Mouse (Mus musculus) kidney, postnatal 0 days (tissue): ENCODE measurements around the gene Il17ra. TPM values are rescaled to one million over a fixed set of nuclear protein-coding genes. Genes with fewer than 3 reads are reported as not detected.

Experiments
- ATAC-seq: fragments of 200-750 bp; cut with Nextera tagmentation; replicated peaks from 2 replicates; pipeline ENCODE4 v1.8.0; 2017; ENCODE audit warnings: low read depth, moderate number of reproducible peaks, moderate TSS enrichment, moderate library complexity; ENCODE audit not compliant: low FRiP score
- DNase-seq: peaks from one replicate; pipeline ENCODE4 v3.0.0-alpha.2; 2016; ENCODE audit warnings: low spot score
- H3K27ac ChIP-seq: fragments of 300-500 bp; sonication (generic); 2 replicates; pipeline ENCODE4 v1.5.1; 2014; ENCODE audit warnings: mild to moderate bottlenecking
- H3K27me3 ChIP-seq: fragments of 300-500 bp; sonication (generic); 2 replicates; pipeline ENCODE4 v1.6.1; 2014; ENCODE audit warnings: low read length, mixed read lengths; ENCODE audit not compliant: insufficient read depth
- H3K36me3 ChIP-seq: fragments of 300-500 bp; sonication (generic); 2 replicates; pipeline ENCODE4 v1.6.1; 2014; ENCODE audit warnings: low read length, mixed read lengths; ENCODE audit not compliant: insufficient read depth
- H3K4me1 ChIP-seq: fragments of 300-500 bp; sonication (generic); replicated peaks from 2 replicates; pipeline ENCODE4 v1.6.1; 2014; ENCODE audit warnings: antibody characterized with exemption, low read length, mixed read lengths; ENCODE audit not compliant: insufficient read depth
- H3K4me2 ChIP-seq: fragments of 300-500 bp; sonication (generic); 2 replicates; pipeline ENCODE4 v1.6.1; 2014; ENCODE audit warnings: mild to moderate bottlenecking, low read length, moderate library complexity, mixed read lengths
- H3K4me3 ChIP-seq: fragments of 300-500 bp; sonication (generic); replicated peaks from 2 replicates; pipeline ENCODE4 v1.5.1; 2014; ENCODE audit warnings: low read depth, low read length
- H3K9ac ChIP-seq: fragments of 300-500 bp; sonication (generic); 2 replicates; pipeline ENCODE4 v1.6.1; 2014; ENCODE audit warnings: low read depth, low read length
- H3K9me3 ChIP-seq: fragments of 300-500 bp; sonication (generic); replicated peaks from 2 replicates; pipeline ENCODE4 v1.6.1; 2016; ENCODE audit warnings: low read length, inconsistent platforms, mixed read lengths
- CTCF ChIP-seq: IDR thresholded peaks from 2 replicates; pipeline ENCODE4 v1.5.1; 2016; ENCODE audit warnings: antibody characterized with exemption, low read depth, mild to moderate bottlenecking, moderate library complexity
- WGBS: fragments of 180-500 bp; shearing (Covaris S2); extraction: QIAGEN DNeasy Blood & Tissue Kit; methylation state at CpG from one replicate; pipeline ENCODE4 v1.1.7; 2014; 5-methylcytosine and 5-hydroxymethylcytosine counted together
- polyA plus RNA-seq: library from polyadenylated mRNA; unstranded; fragments of >200 nt; fragmentation: Nextera tagmentation; extraction: Ambion mirVana; gene quantifications from 2 replicates; pipeline ENCODE4 v1.2.1, GENCODE M21; 2015

The Il17ra gene
- polyA plus RNA-seq, 1 experiment from 2014 or later, result 3.8 TPM

- Histone ChIP-seq H3K9me3 (no peaks in the 10 kb centered on the region), H3K4me3 (no peak overlapping the region), H3K4me1 (0 out of 2 replicates have a peak, but pooled peaks cover 9% of the 10 kb centered on the region), H3K4me2 (no peak overlapping the region), H3K27me3 (no peaks in the 10 kb centered on the region), H3K27ac (no peak overlapping the region), H3K9ac (no peak overlapping the region), H3K36me3 (no peaks in the 10 kb centered on the region)
- TF ChIP-seq CTCF, result no peak
- DNase-seq (no peak), ATAC-seq (no peak)
- 50% methylated on average over 6 of the region's 6 CpGs for WGBS
These were observed 796 bp upstream of the Il17ra start for GRCm38 (mm10) chr6:120462251-120462650.

DNA sequence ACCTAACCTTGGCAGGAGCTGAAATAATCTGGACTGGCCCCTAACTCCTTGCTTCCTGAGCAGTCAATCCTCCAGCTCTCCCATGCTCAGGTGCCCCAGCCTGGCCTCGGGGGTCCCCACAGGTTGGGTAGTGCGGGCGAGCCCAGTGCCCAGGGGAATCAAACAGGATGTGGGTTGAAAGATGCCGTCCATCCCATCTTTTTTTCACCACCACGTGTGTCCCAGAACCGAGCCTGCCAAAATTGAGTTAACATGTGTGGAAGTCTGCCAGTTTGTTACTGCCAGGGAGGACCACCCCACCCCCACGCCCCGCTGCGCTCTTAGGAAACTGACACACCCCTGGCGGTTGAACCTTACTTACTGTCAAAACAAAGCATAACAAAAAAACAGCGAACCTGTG is 837 bp downstream of the Il17ra start:
- Histone ChIP-seq H3K9me3 (no peaks in the 10 kb centered on the region), H3K4me1 (0 out of 2 replicates have a peak, but pooled peaks cover 9% of the 10 kb centered on the region), H3K36me3 (no peaks in the 10 kb centered on the region), H3K27me3 (no peaks in the 10 kb centered on the region), H3K27ac (no peak overlapping the region), H3K4me2 (peak overlapping the region; percentile 89), H3K9ac (peak overlapping the region; percentile 71; the same call in 1 of the 2 replicates), H3K4me3 (peak overlapping the region; percentile 64)
- no peak for TF ChIP-seq CTCF
- ATAC-seq, result no peak; the same call in 1 of the 2 replicates
- WGBS, result 3% methylated on average over 11 of the region's 11 CpGs
- no peak for DNase-seq

DNA sequence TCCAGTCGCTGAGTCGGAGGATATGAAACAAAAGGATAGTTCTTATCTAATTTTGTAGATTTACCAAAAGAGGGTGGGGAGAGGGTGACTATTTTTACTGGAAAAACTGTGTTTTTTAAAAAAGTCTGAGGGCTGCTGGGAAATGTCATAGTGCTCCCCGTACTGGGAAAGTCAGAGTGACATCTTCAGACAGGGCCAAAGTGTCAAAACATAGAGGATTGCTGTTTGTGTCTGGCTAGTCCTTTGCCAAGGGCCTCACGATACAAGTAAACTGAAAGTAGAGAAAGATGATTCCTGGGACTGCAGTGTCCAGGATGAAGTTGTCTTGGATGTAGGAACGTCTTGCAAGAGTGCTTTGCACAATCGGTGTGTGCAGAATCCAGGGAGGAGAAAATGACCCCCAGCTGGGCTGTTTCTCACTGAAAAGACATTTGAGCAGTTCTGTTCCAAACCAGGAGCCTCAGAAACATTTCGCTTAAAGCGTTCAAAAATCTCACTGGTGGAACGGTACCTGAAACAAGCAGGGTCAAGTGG is 1.4 kb downstream of the Il17ra start:
- 0 out of 2 replicates have a peak, but pooled peaks cover 9% of the 10 kb centered on the region for H3K4me1 ChIP-seq
- H3K9ac ChIP-seq, result no peak overlapping the region
- peak overlapping the region; percentile 64 for H3K4me3 ChIP-seq
- TF ChIP-seq CTCF, result no peak
- H3K4me2 ChIP-seq, result peak overlapping the region; percentile 89
- H3K27me3 ChIP-seq, result no peaks in the 10 kb centered on the region
- no peak overlapping the region for H3K27ac ChIP-seq
- DNase-seq, result no peak
- no peaks in the 10 kb centered on the region for H3K36me3 ChIP-seq
- no peaks in the 10 kb centered on the region for H3K9me3 ChIP-seq
- ATAC-seq, result no peak
- 39% methylated on average over 9 of the region's 9 CpGs for WGBS

DNA sequence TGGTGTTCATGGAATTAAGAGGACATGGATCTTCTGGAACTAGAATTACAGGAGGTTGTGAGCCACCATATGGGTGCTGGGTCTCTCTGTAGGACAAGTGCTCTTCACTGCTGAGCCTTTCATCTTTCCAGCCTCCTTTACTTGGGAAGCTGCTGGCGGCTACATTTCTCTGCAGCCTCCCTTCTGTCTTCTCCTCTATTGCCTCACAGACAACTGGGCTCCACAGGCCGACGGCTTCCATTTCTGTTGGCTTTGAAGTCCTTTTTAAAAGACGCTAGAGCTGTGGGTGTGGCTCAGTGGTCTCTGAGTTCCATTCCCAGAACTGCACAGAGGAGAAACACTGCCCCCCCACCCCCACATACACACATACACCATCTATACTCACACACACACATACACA is 2.3 kb downstream of the Il17ra start:
- TF ChIP-seq CTCF, result no peak
- Histone ChIP-seq H3K27me3 (no peaks in the 10 kb centered on the region), H3K4me2 (no peak overlapping the region), H3K27ac (no peak overlapping the region), H3K4me1 (0 out of 2 replicates have a peak, but pooled peaks cover 9% of the 10 kb centered on the region), H3K9me3 (no peaks in the 10 kb centered on the region), H3K36me3 (no peaks in the 10 kb centered on the region), H3K4me3 (no peak overlapping the region), H3K9ac (no peak overlapping the region)
- 42% methylated on average over 4 of the region's 4 CpGs for WGBS
- no peak for ATAC-seq
- DNase-seq, result no peak

GRCm38 (mm10) chr6:120466609-120467329 is 3.7 kb downstream of the Il17ra start:
- Histone ChIP-seq H3K9ac (no peak overlapping the region), H3K9me3 (no peaks in the 10 kb centered on the region), H3K4me2 (no peak overlapping the region), H3K27me3 (no peaks in the 10 kb centered on the region), H3K4me1 (0 out of 2 replicates have a peak, but pooled peaks cover 9% of the 10 kb centered on the region), H3K4me3 (no peak overlapping the region), H3K27ac (no peak overlapping the region), H3K36me3 (no peaks in the 10 kb centered on the region)
- DNase-seq, result no peak
- no peak for TF ChIP-seq CTCF
- ATAC-seq, result no peak
- 69% methylated on average over 10 of the region's 10 CpGs for WGBS

GRCm38 (mm10) chr6:120468259-120468658 is 5.2 kb downstream of the Il17ra start:
- Histone ChIP-seq H3K27me3 (no peaks in the 10 kb centered on the region), H3K4me3 (no peak overlapping the region), H3K4me1 (0 out of 2 replicates have a peak, but pooled peaks cover 9% of the 10 kb centered on the region), H3K9ac (no peak overlapping the region), H3K36me3 (no peaks in the 10 kb centered on the region), H3K4me2 (no peak overlapping the region), H3K9me3 (no peaks in the 10 kb centered on the region), H3K27ac (no peak overlapping the region)
- 89% methylated on average over 4 of the region's 4 CpGs for WGBS
- ATAC-seq (no peak), DNase-seq (no peak)
- no peak for TF ChIP-seq CTCF
